Mouse (Mus musculus) heart, adult 2 months (tissue): ENCODE data around the gene Nrxn3.

Source experiments
- CTCF ChIP-seq: fragments of 200-600 bp; IDR thresholded peaks from 2 replicates; pipeline ENCODE4 v1.8.1; 2022; ENCODE audit warnings: antibody characterized with exemption, mild to moderate bottlenecking, moderate library complexity
- POLR2A ChIP-seq: fragments of 200-500 bp; IDR thresholded peaks from 2 replicates; pipeline ENCODE4 v1.6.1; 2011; ENCODE audit warnings: mild to moderate bottlenecking, low read depth, low read length, control low read depth; ENCODE audit not compliant: insufficient read depth

DNA sequence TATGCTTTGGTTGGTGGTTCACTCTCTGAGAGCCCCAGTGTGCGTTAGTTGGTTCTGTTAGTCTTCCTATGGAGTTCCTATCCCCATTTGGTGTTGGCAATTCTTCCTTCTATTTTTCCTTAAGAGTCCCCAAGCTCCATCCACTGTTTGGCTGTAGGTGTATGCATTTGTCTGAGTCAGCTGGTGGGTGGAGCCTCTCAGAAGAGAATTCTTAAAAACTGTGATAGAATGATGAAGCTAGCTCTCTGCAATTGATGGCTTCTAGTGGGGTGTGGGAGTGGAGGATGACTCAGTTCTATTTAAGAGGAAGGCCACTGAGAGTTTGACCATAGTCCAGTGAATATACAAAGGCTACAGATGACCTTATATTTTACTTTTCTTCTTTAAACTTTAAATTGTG lies 1067.3 kb downstream of the Nrxn3 start:
- TF ChIP-seq POLR2A, result no peak
- TF ChIP-seq CTCF, result no peak
